Mouse (Mus musculus) liver, adult 2 months (tissue): Measurements from ENCODE around the gene Tlx2. TPM values are rescaled to one million over a fixed set of nuclear protein-coding genes. Genes with fewer than 3 reads are reported as not detected.
A peak's percentile ranks its signal among the peaks of the same experiment; 100 is the strongest.

Experiments
- DNase-seq: peaks from one replicate; pipeline ENCODE4 v3.0.0-alpha.2; 2011; ENCODE audit warnings: low read depth, low spot score; ENCODE audit errors: extremely low read depth
- H3K27ac ChIP-seq: fragments of 200-500 bp; replicated peaks from 2 replicates; pipeline ENCODE4 v1.5.1; 2012; ENCODE audit warnings: low read depth, mild to moderate bottlenecking, control low read depth, inconsistent platforms, low read length; ENCODE audit not compliant: insufficient read depth
- H3K27me3 ChIP-seq: fragments of 200-500 bp; 2 replicates; pipeline ENCODE4 v1.6.1; 2012; ENCODE audit warnings: mild to moderate bottlenecking, moderate library complexity, low read length, inconsistent platforms; ENCODE audit not compliant: control insufficient read depth, insufficient read depth
- H3K36me3 ChIP-seq: fragments of 200-500 bp; 2 replicates; pipeline ENCODE4 v1.6.1; 2012; ENCODE audit warnings: low read length, inconsistent platforms; ENCODE audit not compliant: control insufficient read depth, insufficient read depth
- H3K4me1 ChIP-seq: fragments of 200-500 bp; 2 replicates; pipeline ENCODE4 v1.6.1; 2011; ENCODE audit warnings: low read length; ENCODE audit not compliant: control insufficient read depth, insufficient read depth
- H3K4me3 ChIP-seq: fragments of 200-500 bp; 2 replicates; pipeline ENCODE4 v1.5.1; 2011; ENCODE audit warnings: low read depth, mild to moderate bottlenecking, control low read depth, low read length, moderate library complexity; ENCODE audit not compliant: insufficient read depth
- H3K79me2 ChIP-seq: fragments of 200-500 bp; 2 replicates; pipeline ENCODE4 v1.6.1; 2012; ENCODE audit warnings: inconsistent platforms, mild to moderate bottlenecking, low read length, moderate library complexity; ENCODE audit not compliant: control insufficient read depth, insufficient read depth
- H3K9ac ChIP-seq: fragments of 200-500 bp; 2 replicates; pipeline ENCODE4 v1.6.1; 2012; ENCODE audit warnings: low read depth, mild to moderate bottlenecking, control low read depth, inconsistent platforms, low read length
- CTCF ChIP-seq: fragments of 200-500 bp; IDR thresholded peaks from 2 replicates; pipeline ENCODE4 v1.5.1; 2011; ENCODE audit warnings: low read depth, low read length, control low read depth
- POLR2A ChIP-seq: fragments of 200-500 bp; IDR thresholded peaks from 2 replicates; pipeline ENCODE4 v1.6.1; 2011; ENCODE audit warnings: low read length, control low read depth; ENCODE audit not compliant: insufficient read depth; ENCODE audit errors: extremely low read depth
- WGBS: fragments of 180-500 bp; shearing (Covaris S2); methylation state at CpG from one replicate; pipeline ENCODE4 v1.1.7; 2018; 5-methylcytosine and 5-hydroxymethylcytosine counted together
- polyA plus RNA-seq: library from polyadenylated mRNA; depleted of rRNA; stranded (reverse); fragments of >200 nt; gene quantifications from 2 replicates; pipeline ENCODE4 v1.2.3, GENCODE M21; 2012
- total RNA-seq: library from RNA; depleted of rRNA; stranded (reverse); fragments of >200 nt; gene quantifications from 2 replicates; pipeline ENCODE4 v1.2.3, GENCODE M21; 2014

Tlx2 gene
- total and polyA plus RNA-seq, 2 experiments: not detected

DNA sequence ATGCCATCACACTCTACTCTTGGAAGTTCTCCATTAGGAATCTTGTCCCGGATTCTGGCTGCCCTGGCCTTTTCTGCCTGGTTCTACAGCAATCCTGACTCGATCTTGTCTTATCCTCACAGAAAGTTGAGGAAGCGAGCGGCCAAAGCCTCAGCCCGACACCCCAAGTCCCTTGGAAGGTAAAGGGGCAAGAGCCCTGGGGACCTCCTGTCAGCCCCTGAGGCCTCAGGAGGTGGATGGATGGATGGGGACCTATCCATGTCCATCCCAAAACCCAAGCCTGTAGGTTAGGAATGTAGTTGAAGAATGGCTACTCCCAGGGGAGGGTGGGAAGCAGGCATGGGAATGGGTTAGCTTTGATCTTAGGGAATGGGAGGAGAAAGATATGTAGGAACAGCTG is 26.1 kb downstream of the Tlx2 start:
- no peak overlapping the region for H3K4me3 ChIP-seq
- H3K9ac ChIP-seq: no peak overlapping the region
- DNase-seq: no peak
- H3K27ac ChIP-seq: no peak overlapping the region
- H3K27me3 ChIP-seq: no peaks in the 10 kb centered on the region
- no peaks in the 10 kb centered on the region for H3K79me2 ChIP-seq
- 95% methylated on average over 5 of the region's 5 CpGs for WGBS
- TF ChIP-seq CTCF: no peak
- no peak for TF ChIP-seq POLR2A
- no peaks in the 10 kb centered on the region for H3K36me3 ChIP-seq
- H3K4me1 ChIP-seq: no peaks in the 10 kb centered on the region

DNA sequence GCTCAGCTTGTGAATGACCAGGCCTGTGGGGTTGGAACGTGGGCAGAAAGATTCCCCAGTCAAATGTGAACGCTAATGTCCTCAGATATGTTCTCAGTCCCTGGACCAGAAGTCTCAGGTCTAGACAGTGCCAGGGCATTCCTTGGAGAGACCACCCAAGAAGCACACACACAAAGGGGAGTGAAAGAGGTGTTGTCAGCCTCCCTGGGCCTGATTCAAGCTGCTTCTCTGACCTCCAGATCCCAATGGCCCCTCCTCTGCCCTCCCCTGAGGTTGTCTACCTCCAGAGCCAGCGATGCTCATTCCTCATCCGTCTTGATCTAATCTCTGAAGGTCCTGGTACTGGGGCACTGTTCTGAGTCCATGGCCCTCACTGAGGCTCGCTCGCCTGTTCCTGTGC is 26.5 kb downstream of the Tlx2 start:
- TF ChIP-seq CTCF (no peak), POLR2A (no peak)
- Histone ChIP-seq H3K9ac (no peak overlapping the region), H3K4me1 (peaks cover 2% of the 10 kb centered on the region; the same call in 1 of the 2 replicates), H3K79me2 (no peaks in the 10 kb centered on the region), H3K27me3 (no peaks in the 10 kb centered on the region), H3K4me3 (no peak overlapping the region), H3K36me3 (no peaks in the 10 kb centered on the region), H3K27ac (no peak overlapping the region)
- 90% methylated on average over 6 of the region's 6 CpGs for WGBS
- DNase-seq: no peak

DNA sequence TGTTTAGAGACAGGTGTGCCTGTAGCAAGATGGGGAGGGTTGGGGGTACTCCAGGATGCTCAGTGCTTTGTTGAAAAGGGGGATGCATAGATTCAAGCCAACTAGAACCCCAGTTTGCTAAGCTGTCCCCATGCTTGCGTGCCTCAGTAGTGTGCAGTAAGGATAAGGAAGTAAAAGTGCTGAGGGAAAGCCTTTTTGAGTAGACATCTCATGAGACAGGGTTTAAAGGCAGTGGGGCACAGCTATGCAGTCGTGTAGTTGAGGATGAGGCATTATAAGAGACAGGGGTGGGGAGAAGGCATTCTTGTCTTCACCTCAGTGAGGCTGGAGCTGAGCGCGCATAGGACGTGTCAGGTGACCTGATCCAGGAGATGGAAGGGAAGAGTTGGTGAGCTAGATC is 29.5 kb downstream of the Tlx2 start:
- H3K4me3 ChIP-seq: no peak overlapping the region
- H3K4me1 ChIP-seq: peaks cover 5% of the 10 kb centered on the region; the same call in 1 of the 2 replicates
- no peaks in the 10 kb centered on the region for H3K27me3 ChIP-seq
- no peak for DNase-seq
- no peak overlapping the region for H3K9ac ChIP-seq
- 83% methylated on average over 5 of the region's 5 CpGs for WGBS
- no peaks in the 10 kb centered on the region for H3K79me2 ChIP-seq
- no peaks in the 10 kb centered on the region for H3K36me3 ChIP-seq
- no peak for TF ChIP-seq CTCF
- TF ChIP-seq POLR2A: no peak
- no peak overlapping the region for H3K27ac ChIP-seq

DNA sequence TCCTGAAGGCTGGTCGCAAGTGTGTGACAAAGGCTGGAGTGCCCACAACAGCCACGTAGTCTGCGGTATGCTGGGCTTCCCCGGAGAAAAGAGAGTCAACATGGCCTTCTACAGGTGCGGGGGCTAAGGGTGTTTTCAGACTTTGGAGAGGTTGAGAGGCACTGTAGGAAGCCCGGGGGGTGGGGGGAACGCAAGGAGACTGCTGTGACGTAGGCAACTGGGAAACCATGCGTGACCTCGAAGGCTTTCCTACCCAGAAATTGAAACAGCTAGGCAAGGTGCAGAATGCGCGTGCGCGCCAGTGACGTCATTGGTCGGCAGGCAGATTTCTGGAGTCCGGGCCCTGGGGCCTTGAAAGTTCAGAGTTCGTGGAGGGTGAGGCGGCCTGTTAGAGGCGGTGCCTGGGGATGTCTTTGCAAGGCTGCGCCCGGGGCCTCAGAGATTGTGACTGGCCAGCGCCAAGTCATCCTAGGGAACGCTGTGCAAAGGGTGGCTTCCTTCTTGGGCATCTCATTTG is 31.5 kb downstream of the Tlx2 start:
- peaks cover 5% of the 10 kb centered on the region; the same call in 1 of the 2 replicates for H3K4me1 ChIP-seq
- H3K79me2 ChIP-seq: no peaks in the 10 kb centered on the region
- H3K27ac ChIP-seq: no peak overlapping the region
- WGBS: 9% methylated on average over 24 of the region's 24 CpGs
- peak; percentile 78 for DNase-seq
- H3K36me3 ChIP-seq: no peaks in the 10 kb centered on the region
- no peaks in the 10 kb centered on the region for H3K27me3 ChIP-seq
- TF ChIP-seq POLR2A: no peak
- no peak for TF ChIP-seq CTCF
- H3K9ac ChIP-seq: peak overlapping the region; percentile 17; the same call in 1 of the 2 replicates
- H3K4me3 ChIP-seq: peak overlapping the region; percentile 2

DNA sequence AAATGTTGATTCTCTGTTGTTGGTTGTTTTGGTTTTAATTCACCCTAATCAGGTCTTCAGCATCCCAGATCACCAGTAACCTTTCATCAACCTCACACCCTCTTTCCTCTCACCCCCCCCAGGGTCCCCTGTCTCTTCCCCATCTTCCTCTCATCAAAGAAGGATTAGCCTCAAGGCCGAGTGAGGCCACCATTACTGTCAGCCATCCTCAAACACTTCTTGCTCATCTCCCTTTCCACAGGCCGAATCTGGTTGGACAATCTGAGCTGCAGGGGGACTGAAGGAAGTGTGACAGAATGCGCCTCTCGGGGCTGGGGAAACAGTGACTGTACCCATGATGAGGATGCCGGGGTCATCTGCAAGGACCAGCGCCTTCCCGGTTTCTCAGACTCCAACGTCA is 32.9 kb downstream of the Tlx2 start:
- no peak overlapping the region for H3K9ac ChIP-seq
- H3K4me1 ChIP-seq: peaks cover 5% of the 10 kb centered on the region; the same call in 1 of the 2 replicates
- no peak overlapping the region for H3K4me3 ChIP-seq
- H3K27me3 ChIP-seq: no peaks in the 10 kb centered on the region
- no peaks in the 10 kb centered on the region for H3K79me2 ChIP-seq
- H3K36me3 ChIP-seq: no peaks in the 10 kb centered on the region
- TF ChIP-seq POLR2A: no peak
- 92% methylated on average over 8 of the region's 8 CpGs for WGBS
- no peak for DNase-seq
- H3K27ac ChIP-seq: no peak overlapping the region

DNA sequence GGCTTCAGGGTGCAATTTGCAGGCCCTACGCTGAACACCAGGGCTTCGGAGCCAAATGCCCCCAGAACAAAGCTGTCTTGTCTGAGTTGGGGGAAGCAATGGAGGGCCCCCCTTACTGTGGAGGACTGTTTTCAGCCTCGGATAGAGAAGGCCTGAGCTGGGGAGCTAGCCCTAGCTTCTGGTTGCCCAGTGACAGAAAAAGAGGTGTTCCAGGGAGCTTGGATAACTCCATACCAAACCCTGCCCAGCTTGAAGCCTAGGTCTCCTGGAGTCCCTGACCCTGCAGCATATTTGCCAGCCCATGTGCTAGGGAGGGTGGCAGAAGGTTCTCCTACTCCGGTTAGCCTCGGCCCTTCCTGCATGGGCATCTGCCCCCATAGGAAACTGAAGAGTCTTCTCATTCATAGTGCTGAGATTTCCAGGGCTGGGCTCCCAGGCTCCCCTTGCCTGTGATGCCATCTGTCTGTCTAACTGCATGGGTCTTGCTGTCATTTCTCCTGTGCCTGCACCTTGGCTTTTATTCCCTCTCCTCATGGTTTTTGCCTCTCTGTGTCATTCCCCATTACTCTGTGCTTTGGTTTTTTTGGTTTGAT is 35.5 kb downstream of the Tlx2 start:
- H3K9ac ChIP-seq: no peak overlapping the region
- TF ChIP-seq CTCF (no peak), POLR2A (no peak)
- WGBS: 38% methylated on average over 5 of the region's 5 CpGs
- H3K36me3 ChIP-seq: no peaks in the 10 kb centered on the region
- peaks cover 5% of the 10 kb centered on the region; the same call in 1 of the 2 replicates for H3K4me1 ChIP-seq
- H3K79me2 ChIP-seq: no peaks in the 10 kb centered on the region
- H3K4me3 ChIP-seq: no peak overlapping the region
- DNase-seq: no peak
- H3K27me3 ChIP-seq: no peaks in the 10 kb centered on the region
- no peak overlapping the region for H3K27ac ChIP-seq
